Mouse (Mus musculus) embryonic fibroblast, embryonic 13.5 days (primary cell): ENCODE data around the gene Eya3.

Source experiments
- CTCF ChIP-seq: IDR thresholded peaks from 2 replicates; pipeline ENCODE4 v1.5.1; 2011; ENCODE audit warnings: mild to moderate bottlenecking, control low read depth, low read length, moderate library complexity, borderline replicate concordance; ENCODE audit not compliant: insufficient read depth
- POLR2A ChIP-seq: IDR thresholded peaks from 2 replicates; pipeline ENCODE4 v1.6.1; 2011; ENCODE audit warnings: low read depth, mild to moderate bottlenecking, control low read depth, low read length, moderate library complexity

GRCm38 (mm10) chr4:132620134-132620533 is 18.7 kb upstream of the Eya3 start:
- TF ChIP-seq POLR2A (no peak), CTCF (no peak)
